Mouse (Mus musculus): Measurements from ENCODE around the gene Kifc5b.
"Not testable (repeated sequence)": the region's sequence is repeated elsewhere in the genome, so short reads cannot be mapped to it uniquely, and the experiment has no call there.

Kifc5b gene

GRCm38 (mm10) chr17:26972107-26972506, 55.2 kb downstream of the Kifc5b start:
- DNase-seq = no peak

GRCm38 (mm10) chr17:26972703-26973574, 56.0 kb downstream of the Kifc5b start, which contains the start of gene Zbtb9:
Gene Zbtb9, plus strand, starts transcription at chr17:26973167.
- peak; percentile 97 for DNase-seq

- DNase-seq = no peak
Observed at GRCm38 (mm10) chr17:26974547-26974946, 57.7 kb downstream of the Kifc5b start.

GRCm38 (mm10) chr17:26975415-26975814, 58.5 kb downstream of the Kifc5b start:
- no peak for DNase-seq

DNA sequence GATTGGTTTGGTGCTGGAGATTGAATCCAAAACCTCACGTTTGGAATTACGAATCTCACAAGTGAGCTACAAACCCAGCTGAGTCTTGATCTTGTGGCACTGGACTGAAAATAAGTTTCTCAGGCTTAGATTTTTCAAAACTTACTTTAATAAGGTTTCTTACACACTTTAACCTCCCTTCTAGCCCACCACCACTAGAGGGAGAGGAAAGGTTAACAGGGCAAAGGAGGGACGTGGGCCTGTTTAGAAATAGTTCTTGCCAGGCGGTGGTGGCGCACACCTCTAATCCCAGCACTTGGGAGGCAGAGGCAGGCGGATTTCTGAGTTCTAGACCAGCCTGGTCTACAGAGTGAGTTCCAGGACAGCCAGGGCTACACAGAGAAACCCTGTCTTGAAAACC, 60.5 kb downstream of the Kifc5b start:
- not testable (repeated sequence) for DNase-seq

DNA sequence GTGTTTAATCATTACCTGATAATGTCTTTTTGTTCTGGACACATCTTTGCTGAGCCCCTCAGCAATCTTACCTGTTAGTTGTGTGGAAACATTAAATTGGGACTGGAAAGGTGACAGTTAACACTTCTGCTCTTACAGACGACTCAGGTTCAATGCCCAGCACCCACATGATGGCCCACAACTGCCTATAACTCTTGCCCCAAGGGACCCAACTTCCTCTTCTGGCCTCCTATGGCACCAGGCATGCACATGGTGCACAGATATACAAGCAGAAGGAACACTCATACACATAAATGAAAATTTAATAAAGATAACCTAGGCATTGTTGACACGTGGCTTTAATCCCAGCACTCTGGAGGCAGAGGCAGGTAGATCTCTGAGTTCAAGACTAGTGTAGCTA, 62.5 kb downstream of the Kifc5b start:
- no peak for DNase-seq

DNA sequence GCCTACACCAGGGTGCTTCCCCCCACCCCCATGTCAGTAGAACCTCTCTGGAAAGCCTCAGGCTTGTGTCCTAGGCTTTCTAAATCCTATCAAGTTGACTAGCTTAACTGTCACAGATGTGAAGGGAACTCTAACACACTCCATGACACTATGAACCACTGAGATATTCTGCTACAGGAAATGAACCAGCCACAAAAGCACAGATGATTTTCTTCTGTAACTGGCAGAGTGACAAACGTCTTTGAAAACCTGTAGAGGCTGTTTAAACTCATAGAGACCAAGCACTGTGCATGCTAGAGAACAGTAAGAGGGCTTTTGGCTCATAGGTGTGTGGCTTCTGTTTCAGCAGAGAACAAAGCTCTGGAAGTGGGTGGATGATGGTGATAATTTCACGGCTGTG, 64.2 kb downstream of the Kifc5b start:
- no peak for DNase-seq
